Mouse (Mus musculus): ENCODE data around the gene Fndc1.

The Fndc1 gene

DNA sequence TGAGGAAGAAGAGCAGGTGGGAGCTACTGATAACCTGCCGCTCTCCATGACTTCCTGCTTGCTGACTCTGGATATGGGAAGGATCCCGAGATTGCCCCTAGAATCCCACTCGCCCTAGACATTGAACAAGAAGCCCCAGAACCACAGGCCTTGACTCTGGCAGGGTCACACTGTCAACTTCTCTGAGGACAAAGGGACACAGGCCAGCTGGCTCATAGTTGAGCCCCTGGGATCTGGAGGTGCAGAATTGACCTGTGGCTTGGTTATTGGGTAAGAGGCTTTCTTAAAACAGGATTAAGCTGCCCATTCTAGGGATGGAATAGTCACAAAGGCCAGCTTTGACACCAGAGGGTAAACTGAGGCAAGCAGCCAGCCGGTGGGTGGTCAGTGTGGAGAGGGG, 136.8 kb downstream of the Fndc1 start:
- DNase-seq (ENCODE audit: inconsistent ontology term): no peak
